Mouse (Mus musculus): ENCODE data around the gene Ciapin1.

The Ciapin1 gene

DNA sequence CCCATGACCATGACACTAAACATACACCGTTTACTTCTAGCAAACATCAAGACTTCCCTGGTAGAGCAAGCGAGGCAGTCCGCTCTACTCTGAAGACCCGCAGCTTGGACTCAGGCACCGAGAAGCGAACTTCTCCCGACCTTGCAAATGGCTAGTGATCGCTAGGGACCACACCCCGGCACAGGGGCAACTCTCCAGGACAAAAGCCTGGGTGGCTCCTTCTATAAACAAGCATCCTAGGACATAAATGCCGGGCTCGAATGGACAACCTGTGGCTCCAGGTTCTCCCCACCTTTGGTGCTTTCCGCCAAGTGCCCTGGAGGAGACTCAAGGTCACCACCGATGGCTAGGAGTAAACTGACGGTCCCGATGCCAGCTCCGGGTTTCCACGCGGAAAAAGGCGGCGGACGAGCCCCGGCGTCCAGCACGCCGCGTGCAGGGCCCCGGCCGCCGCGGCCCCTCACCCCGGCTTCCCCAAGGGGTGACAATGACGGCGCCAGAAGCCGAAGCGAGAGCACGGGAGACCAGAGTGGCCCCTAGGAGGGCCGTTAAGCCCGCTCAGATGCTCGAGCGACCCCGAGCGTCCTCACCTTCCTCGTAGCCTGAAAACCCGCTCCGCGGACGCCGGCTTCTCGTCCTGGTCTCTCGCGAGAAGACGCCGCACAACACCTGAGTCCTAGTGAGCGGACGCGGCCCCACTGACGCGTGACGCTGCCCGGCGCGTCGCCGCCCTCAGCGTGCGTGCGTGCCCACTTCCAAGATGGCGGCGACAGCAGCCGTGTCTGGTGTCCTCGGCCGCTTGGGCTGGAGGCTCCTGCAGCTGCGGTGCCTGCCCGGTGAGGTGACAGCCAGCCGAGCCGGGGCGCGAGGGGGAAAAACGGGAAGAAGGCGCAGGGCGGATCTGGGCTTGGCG, at the start of gene Ciapin1, which contains the start of gene Coq9:
TSS of gene Ciapin1 (minus strand) at position 697 of the 913 bp plus-strand sequence.
TSS of gene Coq9 (plus strand) at position 660 of the 913 bp plus-strand sequence.
- peak; percentile 96 for DNase-seq

DNA sequence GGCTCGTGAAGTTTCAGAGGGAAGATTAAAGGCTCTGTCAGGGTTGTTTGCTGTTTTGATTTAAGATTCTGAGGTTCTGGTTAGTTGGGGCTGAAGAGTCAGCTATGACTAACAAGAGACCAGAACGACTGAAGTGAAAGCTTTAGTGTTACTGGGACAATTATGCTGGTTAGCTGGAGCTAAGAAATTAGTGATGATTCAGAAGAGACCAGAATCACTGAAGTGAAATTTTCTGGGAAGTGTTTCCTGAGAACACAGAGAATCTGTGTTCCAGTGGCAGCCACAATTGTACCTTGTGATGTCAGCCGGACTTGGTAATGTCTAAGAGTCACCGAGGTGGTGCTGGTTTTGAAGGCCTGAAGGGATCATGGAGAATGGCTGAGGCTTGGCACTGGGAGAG, 42.6 kb upstream of the Ciapin1 start:
- no peak for DNase-seq

- no peak for DNase-seq
Measured at GRCm38 (mm10) chr8:94876820-94877219, 38.7 kb upstream of the Ciapin1 start.

- DNase-seq, result peak; percentile 80
Measured at GRCm38 (mm10) chr8:94876197-94876730, 38.1 kb upstream of the Ciapin1 start, which contains the start of gene Dok4. Gene Dok4 (minus strand): TSS chr8:94876330.

DNA sequence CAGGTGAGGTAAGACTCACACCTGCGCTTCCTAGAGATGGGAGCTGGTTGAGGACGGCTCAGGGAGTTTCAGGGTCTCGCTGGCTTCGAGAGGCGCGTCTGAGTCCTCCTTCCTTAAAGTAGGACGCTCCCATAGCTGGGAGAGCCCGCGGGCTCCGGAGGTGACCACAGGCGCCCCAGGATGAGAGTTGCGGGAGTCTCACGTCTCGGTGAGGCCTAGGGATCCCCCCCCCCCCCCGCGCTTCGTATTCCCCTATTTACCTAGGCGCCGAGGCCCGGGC, 37.7 kb upstream of the Ciapin1 start:
- DNase-seq, result no peak

GRCm38 (mm10) chr8:94875096-94875870, 37.1 kb upstream of the Ciapin1 start:
- no peak for DNase-seq

DNA sequence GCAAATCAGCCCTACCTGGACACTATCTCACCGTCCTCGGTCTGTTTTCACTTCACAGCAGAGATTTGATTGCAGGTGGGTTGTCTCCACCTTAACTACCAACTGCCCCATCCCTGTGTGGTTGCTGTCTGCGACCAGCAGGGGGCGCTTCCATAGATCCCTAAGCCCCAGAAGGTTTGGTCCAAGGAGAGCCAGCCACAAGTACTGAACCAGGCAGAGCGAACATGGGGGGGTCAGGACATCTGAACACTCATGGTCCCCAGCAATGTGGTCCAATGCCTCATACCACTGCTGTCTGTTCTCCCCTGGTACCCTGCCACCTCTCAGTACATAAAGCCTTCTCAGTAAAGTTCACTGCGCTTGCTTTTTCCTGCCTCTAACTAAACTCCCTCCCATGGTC, 36.2 kb upstream of the Ciapin1 start:
- peak; percentile 65 for DNase-seq

GRCm38 (mm10) chr8:94872576-94872975, 34.4 kb upstream of the Ciapin1 start:
- DNase-seq, result no peak

DNA sequence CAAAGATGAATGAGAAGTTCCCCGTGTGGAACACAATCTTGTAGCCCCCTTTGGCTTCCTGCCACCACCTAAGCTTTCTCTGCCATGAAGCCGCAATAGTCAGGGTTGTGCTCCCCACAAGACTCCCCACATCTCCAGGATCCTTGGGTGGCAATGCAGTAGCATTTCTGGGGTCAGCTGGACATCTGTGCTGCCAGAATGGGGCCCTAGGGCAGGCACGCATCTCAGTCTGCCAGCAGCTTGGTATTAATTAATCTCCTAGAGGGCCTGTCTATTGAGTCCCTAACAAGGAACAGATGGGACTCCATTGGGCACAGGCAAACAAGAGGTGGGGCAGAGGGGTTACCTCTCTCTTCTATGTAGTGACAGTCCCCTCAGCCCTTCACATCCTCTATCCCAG, 34.0 kb upstream of the Ciapin1 start:
- DNase-seq, result no peak

- DNase-seq, result peak; percentile 83
Measured at GRCm38 (mm10) chr8:94871108-94871894, 33.1 kb upstream of the Ciapin1 start.

DNA sequence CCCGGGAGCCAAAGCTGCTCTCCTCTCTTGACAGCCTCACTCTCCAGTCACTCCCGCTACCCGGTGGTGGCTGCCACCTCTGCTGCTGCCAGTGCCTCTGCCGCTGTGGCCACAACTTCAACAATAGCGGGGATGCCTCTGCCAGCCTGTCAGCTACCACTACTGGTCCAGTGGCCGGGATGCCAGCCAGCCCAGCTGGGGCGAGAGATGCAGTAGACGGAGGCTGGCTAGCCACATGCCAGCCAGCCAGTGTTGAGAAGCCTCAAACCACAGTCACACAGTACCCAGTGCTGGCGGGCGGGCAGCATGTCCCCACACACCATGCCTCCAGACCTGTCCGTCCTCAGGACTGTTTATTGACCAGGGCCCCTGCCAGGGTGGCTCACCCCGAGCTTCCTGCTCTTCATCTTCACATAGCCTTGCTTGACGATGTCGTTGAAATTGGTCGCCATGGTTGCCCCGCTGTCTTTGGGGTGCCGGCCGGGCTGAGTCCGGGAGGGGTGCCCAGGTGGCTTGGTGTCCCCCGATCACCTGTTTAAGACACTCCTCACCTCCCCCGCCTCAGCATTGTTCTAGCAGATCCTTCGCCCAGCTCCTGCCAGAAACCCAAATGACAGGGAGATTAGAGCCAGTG, 32.4 kb upstream of the Ciapin1 start:
- peak; percentile 72 for DNase-seq

DNA sequence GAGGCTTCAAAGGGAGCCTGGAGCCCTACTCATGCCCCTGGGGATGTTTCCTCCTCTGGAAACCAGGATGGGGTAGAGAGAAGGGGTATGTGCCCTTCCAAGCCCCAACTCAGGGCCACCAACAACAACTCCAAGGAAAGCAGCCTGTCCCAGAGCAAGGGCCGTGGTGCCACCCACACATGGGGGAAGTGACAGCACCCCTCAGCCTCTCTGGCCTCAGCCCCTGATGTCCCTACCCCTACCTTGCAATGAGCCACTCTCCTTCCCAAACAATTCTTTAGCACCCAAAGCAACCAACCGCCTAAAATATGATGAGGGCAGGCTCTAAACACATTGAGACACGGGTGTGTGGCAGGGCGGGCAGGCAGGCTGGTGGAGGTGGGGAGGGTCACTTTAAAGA, 31.8 kb upstream of the Ciapin1 start:
- DNase-seq, result no peak

- DNase-seq, result no peak
Measured at GRCm38 (mm10) chr8:94869146-94869545, 31.0 kb upstream of the Ciapin1 start.

DNA sequence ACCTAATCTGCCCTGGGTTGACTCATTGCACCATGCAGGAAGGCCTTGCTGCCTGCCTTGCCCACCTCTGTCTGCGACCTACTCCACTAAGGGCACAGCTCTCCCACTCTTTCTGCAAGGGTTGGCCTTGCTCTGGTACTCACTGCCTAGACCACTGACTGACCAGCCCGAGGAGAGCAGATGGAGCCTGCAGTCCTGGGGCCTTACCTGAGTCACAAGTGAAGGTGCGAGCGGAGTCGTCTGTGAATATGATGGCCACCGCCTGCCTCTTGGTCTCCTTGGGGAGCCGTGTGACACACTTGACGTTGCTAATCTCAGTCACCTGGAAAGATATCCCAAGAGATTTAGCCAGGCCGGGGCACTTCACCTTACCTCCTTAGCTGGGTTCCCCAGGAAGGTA, 28.8 kb upstream of the Ciapin1 start:
- DNase-seq, result no peak

DNA sequence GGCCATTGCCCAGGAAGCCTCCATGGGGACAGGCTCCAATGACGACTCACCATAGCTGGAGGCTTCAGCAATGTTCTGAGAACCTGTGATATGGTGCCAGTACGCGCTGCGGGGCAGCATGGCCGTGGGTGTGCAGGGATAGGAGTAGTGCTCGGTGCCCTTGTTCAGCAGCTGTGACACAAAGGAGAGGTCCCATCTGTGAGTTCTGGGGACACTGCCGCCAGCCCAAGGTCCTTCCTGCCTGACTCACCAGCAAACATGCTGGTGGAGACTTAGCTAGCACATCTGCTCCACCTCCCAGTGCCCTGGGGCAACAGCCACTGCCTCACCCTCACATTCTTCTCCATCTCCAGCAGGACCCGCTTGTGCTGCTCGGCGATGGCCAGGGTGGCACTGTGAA, 27.1 kb upstream of the Ciapin1 start:
- no peak for DNase-seq

GRCm38 (mm10) chr8:94863897-94864673, 25.9 kb upstream of the Ciapin1 start:
- DNase-seq, result no peak

DNA sequence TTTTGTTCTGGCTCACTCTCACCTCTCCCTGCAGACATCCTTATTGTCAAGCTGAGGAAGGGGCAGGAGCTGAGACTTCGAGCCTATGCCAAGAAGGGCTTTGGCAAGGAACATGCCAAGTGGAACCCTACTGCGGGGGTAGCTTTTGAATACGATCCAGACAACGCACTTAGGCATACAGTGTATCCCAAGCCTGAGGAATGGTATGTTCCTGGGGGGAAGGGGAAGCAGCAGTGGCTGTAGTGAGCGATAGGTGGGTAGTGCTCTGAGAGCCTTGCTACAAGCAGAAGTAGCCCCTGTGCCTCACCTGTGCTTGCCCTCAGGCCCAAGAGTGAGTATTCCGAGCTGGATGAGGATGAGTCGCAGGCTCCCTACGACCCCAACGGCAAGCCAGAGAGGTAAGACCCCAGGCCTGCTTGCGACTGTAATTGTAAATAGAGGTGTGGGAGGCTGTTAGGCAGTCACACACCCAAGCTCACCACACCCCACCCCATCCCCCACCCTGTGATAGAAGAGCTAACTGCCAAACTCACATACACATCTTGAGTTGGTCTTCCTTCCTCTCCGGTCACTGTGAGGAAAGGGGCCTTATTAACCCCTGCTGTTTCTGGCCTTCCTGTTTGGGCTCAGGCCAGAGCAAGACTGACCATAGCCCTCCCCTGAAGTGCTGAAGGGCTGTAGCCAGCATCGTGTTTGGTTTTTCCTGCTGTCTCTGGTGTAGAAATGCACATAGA, 24.5 kb upstream of the Ciapin1 start:
- no peak for DNase-seq

- no peak for DNase-seq
Measured at GRCm38 (mm10) chr8:94861352-94861910, 23.3 kb upstream of the Ciapin1 start.

GRCm38 (mm10) chr8:94857346-94858173, 19.4 kb upstream of the Ciapin1 start, which contains the start of gene Polr2c:
Gene Polr2c (plus strand): TSS chr8:94857450.
- peak; percentile 90 for DNase-seq

- no peak for DNase-seq
Measured at GRCm38 (mm10) chr8:94857011-94857345, 18.8 kb upstream of the Ciapin1 start.
